Mouse (Mus musculus) ES-CJ7 (cell line): ENCODE measurements around the gene Syne1.
A peak's percentile ranks its signal among the peaks of the same experiment; 100 is the strongest.

ENCODE experiments used
- DNase-seq: peaks from one replicate; pipeline ENCODE4 v3.0.0; 2011; ENCODE audit warnings: low read depth, low spot score

The Syne1 gene

DNA sequence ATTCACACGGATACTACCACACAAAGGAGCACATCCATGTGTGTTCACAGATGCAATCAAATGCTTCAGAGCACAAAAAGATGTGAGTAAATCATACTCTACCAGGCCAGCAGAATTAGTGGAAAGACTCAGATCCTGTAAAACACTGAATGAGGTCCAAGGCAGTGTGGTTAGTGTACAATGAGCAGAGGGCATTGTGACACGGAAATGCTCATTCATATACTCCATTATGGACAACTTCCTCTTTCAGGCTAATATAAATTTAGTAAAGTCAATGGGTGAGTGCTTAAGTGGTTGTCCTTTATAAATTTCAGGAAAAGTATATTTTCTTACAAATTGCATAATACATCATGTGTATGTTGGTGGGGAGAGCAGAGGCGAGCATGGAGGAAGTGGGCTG is 484.2 kb downstream of the Syne1 start:
- DNase-seq = no peak

GRCm38 (mm10) chr10:5059983-5060382 is 491.3 kb downstream of the Syne1 start:
- no peak for DNase-seq

- no peak for DNase-seq
These were observed 492.4 kb downstream of the Syne1 start for GRCm38 (mm10) chr10:5058876-5059275.

DNA sequence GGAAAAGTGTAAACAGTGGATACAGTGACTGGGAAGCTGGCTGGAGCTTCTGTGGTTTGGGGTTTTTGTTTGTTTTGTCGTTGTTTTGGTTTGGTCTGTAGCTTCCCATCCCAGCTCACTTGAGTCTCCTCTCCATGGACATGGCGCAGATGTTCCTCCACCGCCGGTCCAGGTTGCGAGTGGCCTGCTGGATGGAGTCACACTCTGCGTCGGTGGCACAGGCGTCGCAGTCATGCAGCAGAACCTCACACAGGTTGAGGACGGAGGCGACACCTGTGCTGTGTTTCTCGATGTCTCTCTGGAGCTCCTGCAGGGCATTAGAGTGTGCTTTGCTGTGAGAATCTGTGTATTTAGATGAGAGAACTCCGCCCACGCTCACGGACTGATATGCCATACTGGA is 493.6 kb downstream of the Syne1 start:
- DNase-seq = no peak

DNA sequence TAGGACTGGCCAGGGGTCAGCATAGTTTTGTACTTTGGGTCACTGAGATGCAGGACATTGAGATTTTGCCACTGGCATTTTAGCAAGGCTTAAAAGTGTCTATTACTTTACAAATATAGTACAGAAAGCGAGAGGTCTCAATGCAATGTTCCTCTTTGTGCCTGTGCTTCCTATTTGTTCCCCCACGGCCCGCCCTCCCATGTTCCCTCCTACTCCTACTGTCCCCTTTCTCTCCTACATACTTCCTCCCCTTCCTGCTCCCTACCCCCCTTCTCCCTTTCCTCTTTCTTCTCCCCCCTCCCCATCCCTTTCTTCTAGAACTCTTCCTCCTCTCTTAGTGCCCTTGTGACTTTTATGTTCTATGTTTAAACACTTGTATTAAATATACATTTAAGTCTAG is 494.3 kb downstream of the Syne1 start:
- no peak for DNase-seq

- no peak for DNase-seq
These were observed 495.0 kb downstream of the Syne1 start for GRCm38 (mm10) chr10:5056243-5056735.

GRCm38 (mm10) chr10:5045671-5046070 is 505.6 kb downstream of the Syne1 start:
- no peak for DNase-seq

GRCm38 (mm10) chr10:5045213-5045612 is 506.1 kb downstream of the Syne1 start:
- DNase-seq = no peak

GRCm38 (mm10) chr10:5044481-5044880 is 506.8 kb downstream of the Syne1 start:
- DNase-seq = no peak

GRCm38 (mm10) chr10:5041254-5041653 is 510.0 kb downstream of the Syne1 start:
- DNase-seq = no peak

DNA sequence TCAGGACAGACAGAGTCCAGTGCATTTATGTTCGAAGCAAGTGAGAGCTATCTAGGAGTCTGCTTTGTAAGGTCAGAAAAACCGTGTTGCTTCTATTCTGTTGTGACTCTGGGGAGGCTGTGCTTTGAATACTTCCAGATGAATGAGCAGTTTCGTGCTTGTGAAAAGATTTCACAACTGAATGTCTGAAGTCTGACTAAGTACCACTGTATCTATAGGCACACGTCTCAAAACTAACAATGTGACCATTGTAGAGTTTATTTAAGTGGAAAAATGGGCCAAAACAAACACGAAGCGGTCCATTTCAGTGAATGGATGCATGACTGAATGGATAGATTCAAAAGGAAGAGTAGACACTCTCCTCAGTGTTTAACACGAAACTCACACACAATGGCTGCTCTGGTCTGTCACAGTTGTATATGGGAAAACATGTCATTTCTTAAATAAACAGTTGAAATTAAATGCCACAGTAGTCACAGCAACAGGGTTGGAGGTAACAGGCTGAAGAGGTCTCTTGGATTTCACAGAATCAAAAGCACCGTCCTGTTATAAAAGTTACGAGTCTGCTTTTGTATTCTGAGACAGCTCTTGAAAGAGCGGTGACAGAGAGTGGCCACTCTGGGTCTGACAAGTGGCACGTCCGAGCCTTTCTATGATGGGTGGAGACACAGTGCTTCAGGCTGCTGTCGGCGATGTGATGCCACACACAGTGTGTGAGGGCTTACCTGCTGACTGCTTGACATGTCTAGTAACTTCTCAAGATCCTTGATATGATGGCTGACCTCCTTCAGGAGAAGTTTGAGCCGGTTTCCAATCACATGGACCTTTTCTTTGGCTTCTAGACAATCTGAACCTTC is 518.9 kb downstream of the Syne1 start:
- DNase-seq = no peak

DNA sequence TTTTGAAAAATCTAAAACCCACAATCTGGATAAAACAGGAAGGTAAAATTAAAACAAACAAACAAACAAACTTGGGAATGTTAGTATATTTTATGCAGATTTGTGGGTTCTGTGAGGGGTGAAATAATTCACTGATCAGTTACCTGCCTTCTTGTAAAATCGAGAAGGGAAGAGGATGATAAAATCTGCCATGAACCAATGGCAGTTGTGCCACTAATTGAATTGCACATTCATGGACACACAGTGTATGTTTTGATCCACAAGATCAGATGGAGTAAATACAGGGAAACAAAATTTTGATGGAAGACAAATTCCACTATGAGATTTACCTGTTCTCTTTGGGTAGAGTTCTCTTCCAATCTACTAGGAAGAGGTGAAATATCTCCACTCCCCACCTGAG is 521.4 kb downstream of the Syne1 start:
- no peak for DNase-seq

- DNase-seq = no peak
These were observed 522.1 kb downstream of the Syne1 start for GRCm38 (mm10) chr10:5029161-5029560.

DNA sequence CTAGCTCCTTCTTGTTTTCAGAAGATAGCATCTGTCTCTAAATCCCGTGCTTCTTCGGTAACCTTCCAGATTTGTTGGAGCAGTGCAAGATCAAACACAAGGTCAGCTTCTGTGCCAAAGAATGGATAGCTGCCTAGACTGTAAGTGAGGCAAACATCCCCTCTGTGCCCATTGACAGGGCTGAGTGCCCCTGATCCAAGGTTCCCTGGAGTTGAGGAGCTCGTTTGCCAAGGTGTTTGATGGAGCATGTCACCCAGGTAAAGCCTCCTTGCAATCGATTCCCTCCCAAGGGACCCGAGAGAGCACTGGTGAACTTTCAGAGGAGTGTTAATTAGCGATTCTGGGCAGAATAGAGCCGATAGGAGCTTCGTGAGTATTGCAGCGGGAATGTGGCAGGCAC is 523.0 kb downstream of the Syne1 start:
- no peak for DNase-seq

DNA sequence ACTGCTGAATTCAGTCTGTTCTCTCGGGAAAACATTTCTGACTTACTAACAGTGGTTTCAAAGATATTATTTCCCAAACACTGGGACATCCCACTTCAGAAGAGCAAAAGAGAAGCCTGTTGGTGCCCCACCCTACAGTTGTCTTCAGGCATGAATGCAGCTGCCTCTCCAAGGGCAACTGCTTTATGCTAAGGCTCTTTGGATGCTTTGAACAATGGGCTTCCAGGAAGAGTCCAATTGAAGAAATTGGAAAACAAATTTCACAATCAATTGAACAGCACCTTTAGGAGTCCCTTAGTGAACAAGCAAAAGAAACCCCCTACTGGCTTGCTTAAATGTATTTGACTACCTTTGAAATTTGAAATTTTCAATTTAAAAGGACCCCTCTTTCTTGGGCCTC is 524.1 kb downstream of the Syne1 start:
- peak; percentile 55 for DNase-seq

- DNase-seq = no peak
These were observed 525.4 kb downstream of the Syne1 start for GRCm38 (mm10) chr10:5025906-5026305.

GRCm38 (mm10) chr10:5017148-5017547 is 534.1 kb downstream of the Syne1 start:
- no peak for DNase-seq

DNA sequence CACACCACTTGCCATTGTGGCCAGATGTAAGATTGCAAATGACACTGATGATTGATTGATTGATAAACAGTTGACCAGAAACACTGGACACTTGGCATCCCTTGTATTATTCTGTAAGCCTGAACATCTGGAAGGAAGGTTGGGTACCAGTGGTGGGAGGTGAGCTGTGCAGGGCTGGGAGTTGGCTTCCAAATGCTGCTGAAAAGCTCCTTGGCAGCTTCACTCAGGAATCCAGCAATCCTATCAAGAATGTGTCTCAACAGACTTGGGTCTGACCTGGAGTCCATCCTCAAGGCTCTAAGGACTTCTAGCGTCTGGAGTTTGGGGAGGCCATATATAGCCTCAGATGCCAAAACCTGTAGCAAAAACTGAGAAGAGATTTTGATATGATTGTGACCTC is 536.3 kb downstream of the Syne1 start:
- DNase-seq = no peak

- DNase-seq = no peak
These were observed 539.3 kb downstream of the Syne1 start for GRCm38 (mm10) chr10:5012004-5012403.

GRCm38 (mm10) chr10:5008795-5009366 is 542.4 kb downstream of the Syne1 start:
- DNase-seq = no peak

- DNase-seq = no peak
These were observed 554.7 kb downstream of the Syne1 start for GRCm38 (mm10) chr10:4996592-4996991.

- DNase-seq = no peak
These were observed 557.5 kb downstream of the Syne1 start for GRCm38 (mm10) chr10:4993802-4994201.

DNA sequence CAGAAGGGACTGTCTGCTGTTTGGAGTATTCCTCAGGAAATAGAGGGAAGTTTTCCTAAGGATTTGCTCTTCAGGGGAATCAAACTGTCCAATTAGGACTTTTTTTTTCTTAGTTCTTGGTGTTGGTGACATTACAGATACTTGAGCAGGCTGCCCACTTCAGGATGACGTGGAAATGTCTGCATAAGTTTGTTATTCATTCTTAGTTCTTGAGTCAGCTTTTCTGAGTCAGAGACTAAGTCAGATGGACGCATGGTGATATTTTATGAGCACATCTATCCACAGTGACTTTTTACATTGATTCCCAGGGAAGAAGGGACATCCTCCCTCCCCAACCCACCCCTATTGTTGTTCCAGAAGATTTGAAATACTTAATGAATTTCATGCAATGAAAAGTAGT is 567.4 kb downstream of the Syne1 start:
- DNase-seq = no peak
